Mouse (Mus musculus): Measurements from ENCODE around the gene Tbx5.

DNA sequence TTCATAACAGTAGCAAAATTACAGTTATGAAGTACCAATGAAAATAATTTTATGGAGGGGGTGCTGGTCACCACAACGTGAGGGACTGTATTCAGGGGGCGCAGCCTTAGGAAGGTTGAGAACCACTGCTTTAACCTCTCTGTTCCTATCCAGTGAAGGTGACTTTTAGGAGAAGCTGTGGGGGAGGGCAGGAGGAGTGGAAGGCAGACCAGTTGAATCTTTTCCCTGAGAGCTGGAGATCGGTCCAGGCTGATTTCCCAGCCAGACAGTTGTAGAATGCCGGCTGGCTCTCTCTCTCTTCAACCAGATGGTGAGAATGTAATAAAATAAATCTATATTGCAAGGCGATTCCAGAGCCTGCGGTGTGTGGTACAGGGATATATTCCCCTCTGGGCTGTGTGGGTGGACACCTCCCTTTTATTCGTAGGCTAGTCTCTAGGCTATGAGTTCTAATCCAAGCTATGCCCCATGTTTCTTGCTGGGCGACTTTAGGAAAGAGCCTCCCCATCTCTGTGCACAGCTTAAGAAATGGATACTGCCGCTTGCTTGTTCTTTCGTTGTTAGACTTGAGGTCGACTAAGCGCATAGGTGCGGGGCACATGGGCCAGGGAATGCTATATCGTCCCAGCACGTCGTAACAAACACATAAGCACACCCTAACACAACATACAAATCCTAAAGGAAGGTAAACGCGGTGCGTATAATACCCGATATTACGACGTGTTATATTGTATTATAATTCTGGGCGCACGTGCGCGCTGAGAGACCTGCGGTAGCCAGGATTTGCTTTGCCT lies 29.7 kb upstream of the Tbx5 start:
- TF ChIP-seq ZC3H11A (IDR thresholded peaks at IDR 0.05; ENCODE audit: borderline replicate concordance, low read depth, low read length) = no peak
- TF ChIP-seq MAFK (IDR thresholded peaks at IDR 0.05; ENCODE audit: insufficient read depth, low read depth, low read length) = no peak
- no peak for TF ChIP-seq ZNF384 (IDR thresholded peaks at IDR 0.05; ENCODE audit: low read depth, low read length)
- TF ChIP-seq CHD2 (IDR thresholded peaks at IDR 0.05; ENCODE audit: low read depth, low read length) = no peak
